Mouse (Mus musculus) liver, adult (tissue): Measurements from ENCODE around the gene Ptprg.

Experiments
- GATA4 ChIP-seq: IDR thresholded peaks from 2 replicates; pipeline ENCODE4 v1.6.1; 2014; ENCODE audit warnings: mild to moderate bottlenecking, low read length; ENCODE audit not compliant: insufficient replicate concordance

Gene Ptprg

DNA sequence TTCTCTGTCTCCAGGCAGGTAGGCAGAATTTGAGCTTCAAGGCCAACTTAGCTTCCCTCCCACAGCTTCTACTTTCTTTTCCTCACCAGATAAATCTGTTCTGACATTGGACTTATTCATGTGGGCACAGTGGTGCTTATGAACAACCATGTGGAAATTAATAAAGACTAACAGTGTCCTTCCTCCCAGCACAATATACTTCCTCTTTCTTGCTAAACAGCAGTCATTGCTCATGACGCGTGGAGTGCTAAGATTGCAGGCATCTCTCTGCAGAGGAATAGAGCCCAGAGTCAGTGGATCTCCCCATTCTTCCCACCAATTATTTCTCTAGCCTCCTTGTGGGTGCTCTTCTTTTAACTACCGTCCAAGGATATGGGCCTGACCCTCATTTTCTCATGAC lies 579.8 kb downstream of the Ptprg start:
- no peak for TF ChIP-seq GATA4

DNA sequence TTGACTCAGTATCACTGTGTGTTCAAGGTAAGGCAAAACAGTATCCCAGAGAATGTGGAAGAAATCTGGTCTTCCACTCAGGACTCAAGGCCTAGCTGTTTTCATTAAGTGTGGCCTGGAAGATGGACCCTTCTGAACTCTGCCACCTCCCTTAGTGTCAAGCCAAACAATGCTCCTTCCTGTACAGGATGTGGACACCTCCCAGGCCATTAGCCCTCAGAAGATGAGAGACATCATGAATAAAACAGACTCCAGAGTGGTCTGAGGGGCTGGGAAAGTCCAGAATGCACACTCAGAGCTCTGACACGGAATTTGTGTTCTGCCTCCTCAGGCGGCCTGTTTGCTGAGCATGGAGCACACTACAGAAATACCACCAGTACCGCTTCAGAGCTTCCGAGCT lies 581.2 kb downstream of the Ptprg start:
- TF ChIP-seq GATA4: no peak

DNA sequence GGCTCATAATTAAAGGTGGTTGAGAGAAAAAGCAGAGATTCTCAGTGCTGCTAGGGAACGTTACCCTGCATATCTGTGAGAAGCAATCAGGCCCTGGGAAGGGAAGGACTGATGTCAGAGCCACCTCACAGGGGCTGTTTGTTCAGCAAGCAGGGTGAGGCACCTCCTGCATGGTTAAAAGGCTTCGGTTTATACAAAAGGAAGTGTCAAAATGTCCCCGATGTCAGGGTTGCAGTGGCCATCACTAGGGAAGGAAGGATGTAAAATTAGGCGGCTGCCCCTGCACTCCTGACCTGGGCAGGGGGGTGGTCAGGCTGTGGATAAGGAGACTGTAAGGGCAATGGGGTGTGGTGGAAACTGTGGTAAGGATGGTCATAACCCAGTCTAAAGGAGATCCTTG lies 583.2 kb downstream of the Ptprg start:
- TF ChIP-seq GATA4: no peak

DNA sequence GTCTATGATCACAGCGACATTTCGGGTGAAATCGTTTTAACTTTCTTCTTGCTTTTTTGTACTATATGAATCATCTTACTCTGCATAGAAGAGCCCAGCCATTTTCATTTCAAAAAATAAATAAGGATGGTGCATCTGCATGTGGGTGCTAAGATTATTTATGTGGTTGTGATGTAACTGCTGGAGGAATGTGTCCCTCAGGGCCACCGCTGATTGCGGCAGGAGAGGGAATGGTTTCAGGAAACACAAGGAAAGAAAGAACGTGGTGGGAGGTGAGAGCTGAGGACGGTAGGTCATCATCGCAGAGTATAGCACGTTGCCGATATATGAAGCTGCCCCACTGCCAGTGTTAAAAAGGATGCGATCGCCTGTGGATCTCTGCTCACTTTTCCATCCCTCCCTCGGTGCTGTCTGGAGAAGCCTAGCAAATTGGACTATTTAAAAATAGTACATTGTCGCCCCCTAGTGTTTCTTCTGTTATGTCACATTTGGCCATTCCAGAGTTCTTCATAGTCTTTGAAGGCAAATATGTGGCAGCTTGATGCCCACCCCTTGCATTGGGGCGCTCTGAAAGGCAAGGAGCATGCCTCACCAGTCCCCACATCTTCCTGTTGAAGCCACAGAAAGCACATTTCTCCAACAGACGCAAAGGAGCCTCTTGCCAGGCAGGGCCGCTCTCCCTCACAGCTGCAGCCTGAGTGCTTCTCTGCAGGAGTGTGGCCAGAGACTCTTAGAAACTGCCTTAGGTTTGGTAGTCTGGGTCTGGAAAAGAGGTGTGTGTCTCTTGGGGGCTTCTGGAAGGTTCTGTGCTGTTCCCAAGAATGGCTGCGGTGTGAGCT lies 586.5 kb downstream of the Ptprg start:
- TF ChIP-seq GATA4: no peak

DNA sequence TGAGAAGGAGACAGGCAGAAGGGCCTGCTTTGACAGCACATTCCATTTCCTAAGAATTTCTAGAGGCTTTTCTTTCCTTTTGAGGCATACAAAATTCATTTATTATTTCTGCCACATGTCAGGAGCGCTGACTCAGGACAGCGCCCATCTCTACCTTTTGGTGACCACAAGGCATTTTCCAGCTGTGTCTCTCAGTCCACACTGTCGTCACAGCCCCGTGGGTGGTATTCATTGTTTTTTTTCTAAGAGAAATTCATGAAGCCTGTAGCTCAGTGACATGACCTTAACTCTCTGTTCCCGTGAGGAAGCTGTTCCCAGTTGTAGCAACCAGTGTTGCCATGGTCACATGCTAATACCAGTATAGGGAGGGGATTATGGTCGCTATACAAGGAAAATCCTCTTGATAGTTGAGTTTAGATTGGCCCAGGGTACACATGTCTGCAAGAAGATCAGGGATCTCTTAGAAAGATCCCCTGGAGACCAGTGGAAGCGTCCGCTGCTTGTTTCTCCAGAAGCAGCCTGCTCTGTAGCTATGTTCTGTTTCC lies 590.7 kb downstream of the Ptprg start:
- TF ChIP-seq GATA4: no peak

DNA sequence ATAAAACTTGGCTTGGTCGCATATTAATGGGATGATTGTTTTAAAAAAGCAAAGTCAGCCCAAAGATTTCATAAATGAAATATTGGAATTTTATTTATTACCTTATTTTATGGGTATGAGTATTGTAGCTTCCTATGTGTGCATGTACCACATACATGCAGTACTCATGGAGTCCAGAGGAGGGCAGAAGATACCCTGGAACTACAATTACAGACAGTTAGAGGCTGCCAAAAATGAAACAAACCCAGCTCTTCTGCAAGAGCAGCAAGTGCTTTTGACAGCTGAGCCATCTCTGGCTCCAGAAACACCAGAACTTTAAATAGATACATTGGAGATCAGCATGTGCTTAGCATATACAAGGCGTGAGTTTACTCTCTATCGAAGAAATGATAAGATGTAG lies 592.6 kb downstream of the Ptprg start:
- no peak for TF ChIP-seq GATA4

DNA sequence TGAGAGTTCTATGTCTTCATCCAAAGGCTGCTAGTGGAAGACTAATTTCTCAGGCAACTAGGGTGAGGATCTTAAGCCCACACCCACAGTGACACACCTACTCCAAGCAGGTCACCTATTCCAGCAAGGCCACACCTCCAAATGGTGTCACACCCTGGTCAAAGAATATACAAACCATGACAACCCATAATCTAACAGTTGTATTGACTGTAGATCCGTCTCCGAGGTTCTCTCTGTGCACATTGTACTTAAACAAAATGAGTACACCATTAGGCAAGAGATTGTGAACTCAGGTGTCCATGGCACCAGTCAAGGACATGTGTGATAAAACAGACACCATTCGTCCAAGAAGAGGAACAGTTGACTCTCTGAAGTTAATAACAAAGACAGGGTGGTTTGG lies 596.2 kb downstream of the Ptprg start:
- no peak for TF ChIP-seq GATA4

DNA sequence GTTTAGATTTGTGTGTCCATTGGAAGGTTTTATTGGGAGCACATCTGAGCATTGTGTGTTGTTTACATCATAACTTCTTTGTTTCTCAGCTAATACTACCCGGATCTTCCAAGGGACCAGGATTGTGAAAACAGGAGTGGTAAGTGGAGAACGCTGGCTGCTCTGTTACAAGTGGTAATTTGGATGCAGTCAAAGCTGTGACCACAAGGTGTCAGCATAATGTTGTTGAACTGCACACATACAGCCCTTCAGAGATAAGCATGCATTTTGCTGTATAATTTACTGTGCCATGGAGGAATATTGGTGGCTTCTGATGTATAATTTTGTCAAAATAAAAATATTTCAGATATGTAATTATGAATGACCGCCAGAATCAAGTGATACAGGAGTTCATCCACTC lies 598.6 kb downstream of the Ptprg start:
- TF ChIP-seq GATA4: no peak

DNA sequence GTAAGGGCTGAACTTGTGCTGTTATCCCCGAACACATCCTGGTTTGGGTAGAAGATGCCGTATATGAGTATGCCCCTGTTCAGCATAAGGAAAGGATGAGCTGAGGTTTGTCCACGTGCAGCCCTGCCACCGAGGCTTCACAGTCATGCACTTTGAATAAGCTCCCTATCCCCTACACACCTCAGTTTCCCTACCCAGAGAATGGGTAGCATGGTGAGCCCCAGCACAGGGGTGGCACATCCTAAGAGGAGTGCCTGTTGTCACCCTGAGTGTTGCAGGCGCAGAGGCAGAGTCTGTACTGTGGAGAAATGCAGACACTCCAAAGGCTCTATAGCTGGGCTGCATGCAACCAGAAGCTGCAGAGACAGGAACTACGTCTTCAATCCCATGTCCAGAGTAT lies 599.4 kb downstream of the Ptprg start:
- no peak for TF ChIP-seq GATA4

DNA sequence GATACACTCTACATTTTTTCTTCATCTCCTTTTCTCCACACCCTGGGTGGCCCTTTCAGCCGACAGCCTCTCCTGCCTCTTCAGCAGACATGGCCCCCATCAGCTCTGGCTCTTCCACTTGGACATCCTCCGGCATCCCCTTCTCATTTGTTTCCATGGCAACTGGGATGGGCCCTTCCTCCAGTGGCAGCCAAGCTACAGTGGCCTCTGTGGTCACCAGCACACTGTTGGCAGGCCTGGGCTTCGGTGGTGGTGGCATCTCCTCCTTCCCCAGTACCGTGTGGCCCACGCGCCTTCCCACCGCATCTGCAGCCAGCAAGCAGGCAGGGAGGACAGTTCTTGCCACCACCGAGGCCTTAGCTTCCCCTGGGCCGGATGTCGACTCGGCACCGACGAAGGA lies 600.3 kb downstream of the Ptprg start:
- no peak for TF ChIP-seq GATA4

DNA sequence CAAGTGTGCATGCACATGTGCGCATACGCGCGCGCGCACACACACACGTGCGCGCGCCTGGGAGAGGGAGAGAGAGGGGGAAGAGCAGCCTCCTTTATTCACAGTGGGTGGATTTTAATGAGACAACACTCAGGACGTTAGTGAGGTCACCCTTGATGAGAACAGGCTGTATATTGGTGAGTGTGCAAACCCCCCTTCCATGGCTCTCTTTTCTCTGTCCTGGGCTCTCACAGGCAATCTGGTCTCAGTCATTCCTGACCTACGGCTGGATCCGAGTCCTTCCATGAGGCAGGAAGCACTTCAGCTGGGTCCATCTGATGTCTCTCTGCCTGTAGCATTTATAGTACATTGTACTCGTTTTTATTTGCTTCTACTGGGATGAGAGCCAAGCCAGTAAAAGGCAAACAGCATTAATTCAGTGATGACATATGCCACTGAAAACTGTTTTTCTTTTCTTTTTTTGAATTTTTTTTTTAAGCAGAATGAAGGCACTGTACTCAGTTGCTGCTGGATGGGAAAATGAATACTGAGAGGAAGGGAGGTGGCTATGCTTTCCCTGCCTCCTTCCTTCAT lies 608.5 kb downstream of the Ptprg start:
- no peak for TF ChIP-seq GATA4

DNA sequence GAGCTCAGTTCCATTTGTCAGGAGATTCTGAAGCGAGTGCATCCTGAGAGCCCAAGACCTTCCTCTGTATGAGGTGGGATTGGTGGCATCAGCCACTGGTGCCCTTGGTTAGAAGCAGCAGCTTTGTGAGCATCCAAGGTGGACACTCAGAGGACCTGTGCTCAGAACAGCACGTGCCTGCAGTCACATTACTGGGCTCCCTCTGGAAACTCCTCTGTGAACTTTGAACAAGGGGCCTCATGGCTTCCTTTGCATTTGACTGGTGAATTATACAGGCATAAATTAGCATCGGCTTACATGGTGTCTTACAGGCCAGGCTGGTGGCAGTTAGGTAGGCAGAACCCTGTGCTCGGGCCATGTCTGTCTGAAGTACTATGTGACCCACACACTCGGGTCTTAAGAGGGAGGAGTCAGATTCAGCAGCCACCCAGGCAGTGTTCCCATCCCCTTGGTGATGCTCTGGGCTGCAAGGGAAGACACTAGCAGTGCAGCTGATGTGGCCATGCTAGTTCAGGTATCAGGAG lies 609.1 kb downstream of the Ptprg start:
- no peak for TF ChIP-seq GATA4

DNA sequence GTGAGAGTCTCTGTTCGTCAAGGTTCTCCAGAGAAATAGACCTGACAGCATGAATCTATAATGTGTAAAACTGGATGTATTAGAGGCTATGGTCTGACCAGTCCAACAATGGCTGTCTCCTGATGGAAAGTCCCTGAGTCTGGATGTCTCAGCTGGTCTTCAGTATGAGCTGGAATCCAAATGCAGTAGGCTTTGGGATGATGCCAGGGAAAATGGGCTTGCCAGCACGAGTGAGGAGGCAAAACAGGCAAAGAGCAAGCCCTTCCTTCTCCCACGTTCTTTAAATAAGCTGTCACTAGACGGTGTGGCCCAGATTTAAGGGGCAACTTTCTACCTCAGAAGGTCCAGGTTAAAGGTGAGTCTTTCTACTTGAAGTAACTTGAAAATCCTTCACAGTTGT lies 609.9 kb downstream of the Ptprg start:
- no peak for TF ChIP-seq GATA4

DNA sequence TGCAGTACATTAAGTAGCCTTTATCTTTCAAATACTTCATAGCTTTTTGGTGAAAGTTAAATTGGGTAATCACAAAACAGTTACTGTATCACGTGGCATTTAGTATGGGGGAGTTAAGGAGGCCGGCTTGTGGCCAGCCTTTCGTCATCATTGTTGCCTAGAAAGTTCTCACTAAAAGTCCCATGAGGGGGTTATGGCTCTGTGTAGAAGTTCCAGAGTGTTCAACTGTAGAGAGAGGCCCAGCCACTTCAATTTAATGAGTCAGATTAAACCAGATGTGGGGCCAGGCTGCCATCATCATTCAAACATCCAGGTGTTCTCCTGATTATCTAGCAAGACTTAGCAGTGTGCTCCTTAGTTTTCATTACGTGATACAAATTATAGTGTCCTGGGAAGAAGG lies 613.9 kb downstream of the Ptprg start:
- no peak for TF ChIP-seq GATA4

DNA sequence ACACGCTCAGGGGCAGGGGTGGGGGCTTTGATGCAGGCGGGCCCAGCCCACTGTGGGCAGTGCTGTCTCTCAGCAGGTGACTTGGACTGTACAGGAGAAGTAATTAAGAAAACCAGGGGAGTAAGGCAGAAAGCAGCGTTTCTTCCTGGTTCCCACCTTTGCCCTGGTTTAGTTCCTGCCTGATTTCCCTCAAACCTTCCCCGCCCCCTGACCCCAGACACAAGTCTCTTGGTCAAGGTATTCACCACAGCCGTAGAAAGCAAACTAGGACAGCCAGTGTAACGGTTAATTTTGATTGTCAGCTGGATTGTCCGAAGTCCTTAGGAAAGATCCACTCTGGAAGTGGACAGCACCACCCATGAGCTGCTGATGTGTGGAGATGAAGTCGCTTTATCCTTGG lies 614.3 kb downstream of the Ptprg start:
- TF ChIP-seq GATA4: no peak

DNA sequence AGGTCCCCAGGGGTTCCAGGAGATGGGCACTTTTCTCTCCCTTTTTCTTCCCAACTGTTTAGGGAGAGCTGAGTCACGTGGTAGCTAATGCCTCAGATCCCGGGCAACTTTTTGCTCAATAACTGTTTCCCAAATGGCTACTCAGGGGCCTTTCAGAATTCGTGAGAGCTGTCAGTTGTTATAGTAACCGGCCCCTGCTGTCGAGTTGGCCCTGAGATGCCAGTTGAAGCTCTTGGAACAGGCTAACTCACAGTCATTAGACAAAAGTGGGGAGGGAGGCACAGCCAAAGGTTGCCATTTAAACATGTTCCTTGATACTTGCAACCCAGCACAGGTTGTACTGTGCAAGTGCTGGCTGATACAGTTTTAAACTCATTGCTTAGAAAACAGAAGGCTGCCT lies 624.1 kb downstream of the Ptprg start:
- TF ChIP-seq GATA4: no peak

DNA sequence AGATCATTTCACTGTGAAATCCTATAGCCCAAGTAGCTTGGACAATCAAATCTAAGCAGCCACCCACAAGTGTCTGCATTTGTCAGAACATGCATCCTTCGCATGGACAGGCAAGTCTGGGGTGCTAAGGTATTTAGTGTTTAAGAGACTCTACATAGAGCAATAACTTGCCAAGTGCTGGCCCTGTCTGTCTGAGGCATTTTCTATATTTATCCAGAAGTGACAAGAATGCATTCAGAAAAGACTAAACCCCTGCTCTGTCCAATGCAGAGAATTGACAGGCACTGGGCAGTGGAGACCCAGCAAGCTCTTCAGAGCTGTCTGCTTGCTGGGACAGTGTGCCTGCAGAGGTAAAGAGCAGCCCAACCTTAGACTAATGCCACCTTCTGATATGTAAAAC lies 625.3 kb downstream of the Ptprg start:
- TF ChIP-seq GATA4: no peak

DNA sequence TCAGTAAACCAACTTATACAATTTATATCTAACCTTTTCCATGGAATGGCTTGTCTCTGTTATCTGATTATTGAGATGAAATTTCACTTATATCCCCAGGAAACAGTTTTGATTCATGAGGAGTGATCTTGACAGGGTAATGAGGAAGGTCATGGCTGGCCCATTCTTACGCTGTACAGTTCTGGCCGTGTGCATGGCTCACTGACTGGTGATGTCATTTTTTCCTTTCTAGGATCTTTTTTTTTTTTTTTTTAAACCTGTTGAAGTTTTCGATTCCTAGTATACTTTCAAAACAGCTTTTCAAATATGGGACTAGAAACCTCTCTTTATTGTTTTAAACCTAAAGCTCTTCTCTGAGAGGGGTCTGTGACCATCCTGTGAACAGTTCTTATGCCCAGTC lies 626.8 kb downstream of the Ptprg start:
- TF ChIP-seq GATA4: no peak
